Mouse (Mus musculus) kidney, adult 2 months (tissue): ENCODE measurements at regions not wholly inside any gene's neighbourhood (a gene's known extent, or its start where the extent isn't known, plus 50 kb on each side); places are given as distances from the start of the nearest gene placed in this dataset.

ENCODE experiments used
- CTCF ChIP-seq: fragments of 200-500 bp; conservative IDR thresholded peaks from 2 replicates; pipeline ENCODE4 v1.5.1; 2011; ENCODE audit warnings: low read depth, mild to moderate bottlenecking, control low read depth, low read length, moderate library complexity, mixed read lengths; ENCODE audit not compliant: insufficient read depth, insufficient read length
- POLR2A ChIP-seq: fragments of 200-500 bp; IDR thresholded peaks from one replicate; pipeline ENCODE4 v1.6.1; 2011; ENCODE audit warnings: low read depth, low read length, control low read depth

DNA sequence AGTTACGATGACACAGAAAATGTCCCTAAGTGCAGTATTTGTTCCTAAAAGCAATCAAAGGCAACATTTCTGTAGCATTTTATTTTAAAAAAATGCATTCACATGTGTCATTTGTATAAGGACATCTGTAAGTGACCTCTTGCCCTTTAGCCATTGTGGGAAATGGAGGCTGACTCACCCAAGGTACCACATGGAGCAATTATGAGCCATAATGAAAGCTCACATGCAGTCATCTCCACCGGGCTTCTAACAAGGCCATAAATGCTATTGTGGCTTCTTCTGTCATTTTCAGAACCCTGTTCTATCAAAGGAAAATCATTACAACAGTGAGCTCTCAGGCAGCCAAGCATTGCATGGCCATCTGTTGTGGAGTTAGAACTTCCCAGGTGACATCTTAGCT is 75.9 kb upstream of the Jun start:
- TF ChIP-seq CTCF (no peak), POLR2A (no peak)
